In genomic region chr9:108492043-108492750, GRCm38 (mm10) we compare ENCODE assay signal across 8 mouse cellular contexts. TPM values are rescaled to one million over a fixed set of nuclear protein-coding genes. Genes with fewer than 3 reads are reported as not detected.
DNase-seq lines count a peak whose midpoint lies in the region; ATAC-seq and TF ChIP-seq lines count a peak whose summit lies in the region.

No protein-coding gene starts in this region.

- peaks cover 5% of the 10 kb centered on the region for H3K4me1 ChIP-seq in bone marrow, adult 2 months (ENCODE audit: control insufficient read depth, insufficient read depth, low read length)
- H3K4me1 ChIP-seq in midbrain, embryonic 15.5 days = peaks cover 25% of the 10 kb centered on the region

- 37% methylated on average over 16 of the region's 16 CpGs for WGBS in bone marrow, adult 2 months
- WGBS in midbrain, embryonic 15.5 days = 86% methylated on average over 16 of the region's 16 CpGs

- intact Hi-C loops in left cerebral cortex, adult 2 months (cut with DNase I) = loop anchor here (2.0 to 10.0 kb wide), 2 partner anchors 15 to 917 kb away; partner anchors contain the start of genes Hyal1, Naa80 and Qars
- intact Hi-C loops in left cerebral cortex, postnatal 4 days (cut with DNase I) = no loop called here

- no peak for TF ChIP-seq CTCF in left cerebral cortex, adult 2 months (IDR thresholded peaks at IDR 0.05)
- no peak for TF ChIP-seq CTCF in bone marrow, adult 2 months (IDR thresholded peaks at IDR 0.05; ENCODE audit: control insufficient read depth, insufficient read depth, low read length)

- no peaks in the 10 kb centered on the region for H3K27me3 ChIP-seq in midbrain, embryonic 15.5 days (replicated peaks)

- no peak for TF ChIP-seq POLR2A in bone marrow, adult 2 months (IDR thresholded peaks at IDR 0.05; ENCODE audit: borderline replicate concordance, control insufficient read depth, low read depth, low read length)

- H3K9ac ChIP-seq in midbrain, embryonic 15.5 days = 0 out of 2 replicates have a peak overlapping the region, but pooled peaks have one; percentile 83

- peak; percentile 71 for ATAC-seq in granulocyte monocyte progenitor cell, adult 5-6 weeks (replicated peaks; ENCODE audit: poor library complexity, severe bottlenecking)
- ATAC-seq in midbrain, embryonic 15.5 days (replicated peaks) = no peak
- no peak for ATAC-seq in inflammation-experienced regulatory T-cells, adult 6 months

- peak overlapping the region; percentile 92 for H3K4me2 ChIP-seq in midbrain, embryonic 15.5 days

- peaks cover 44% of the 10 kb centered on the region for H3K36me3 ChIP-seq in midbrain, embryonic 15.5 days (replicated peaks)

- H3K27ac ChIP-seq in left cerebral cortex, adult 2 months = no peak overlapping the region; the same call in 1 of the 2 replicates
- H3K27ac ChIP-seq in bone marrow, adult 2 months (ENCODE audit: control insufficient read depth, insufficient read depth, low read depth, low read length, poor library complexity) = no peak overlapping the region
- H3K27ac ChIP-seq in midbrain, embryonic 15.5 days = no peak overlapping the region

- DNase-seq in left cerebral cortex, adult 2 months (ENCODE audit: extremely low spot score in 1 of 2, low spot score in 2 of 2) = no peak
- no peak for DNase-seq in left cerebral cortex, postnatal 4 days
- peak; percentile 60 to 69 for DNase-seq in kidney, postnatal 25 days
- DNase-seq in left cerebral cortex, adult 9 months (ENCODE audit: low spot score in 2 of 2) = no peak

- no peaks in the 10 kb centered on the region for H3K9me3 ChIP-seq in midbrain, embryonic 15.5 days

- peak overlapping the region; percentile 98; the same call in 1 of the 2 replicates for H3K4me3 ChIP-seq in left cerebral cortex, adult 2 months
- H3K4me3 ChIP-seq in bone marrow, adult 2 months (replicated peaks; ENCODE audit: control insufficient read depth, low read depth, low read length) = peak overlapping the region; percentile 34
- H3K4me3 ChIP-seq in midbrain, embryonic 15.5 days = peak overlapping the region; percentile 70

RNA-seq across cellular contexts. Expression of gene Usp19, which starts 1.8 kb away (rescaled TPM):
- total RNA-seq in left cerebral cortex, adult 2 months (2021) = 100 to 1,000 TPM; 153 to 167 TPM
- 100 to 1,000 TPM; 111 to 124 TPM for total RNA-seq in left cerebral cortex, postnatal 4 days (2021)
- 42.0 and 94.4 TPM in 2 replicates for polyA plus RNA-seq in bone marrow, adult 2 months (2011; ENCODE audit: insufficient read depth, insufficient read length, low replicate concordance, missing spikeins)
- total RNA-seq in granulocyte monocyte progenitor cell, adult 5-6 weeks (2014; fragmentation: Nextera tagmentation) = 80.9 and 90.2 TPM in 2 replicates
- 32.3 and 34.9 TPM in 2 replicates for total RNA-seq in granulocyte monocyte progenitor cell, adult 5-6 weeks (2017)
- polyA plus RNA-seq in midbrain, embryonic 15.5 days (2015; fragmentation: Nextera tagmentation; extraction: Ambion mirVana) = 87.1 and 94.3 TPM in 2 replicates
- polyA plus RNA-seq in inflammation-experienced regulatory T-cells, adult 6 months (2017; shearing (Covaris generic)) = 10 to 100 TPM; 15.7 to 18.4 (median 18.4) TPM

RNA-seq across cellular contexts. Expression of gene Lamb2, which starts 12.7 kb away (rescaled TPM):
- total RNA-seq in left cerebral cortex, adult 2 months (2021) = 10 to 100 TPM; 28.2 to 29.4 TPM
- 10 to 100 TPM; 29.2 to 29.9 TPM for total RNA-seq in left cerebral cortex, postnatal 4 days (2021)
- 3.8 and 9.0 TPM in 2 replicates for polyA plus RNA-seq in bone marrow, adult 2 months (2011; ENCODE audit: insufficient read depth, insufficient read length, low replicate concordance, missing spikeins)
- total RNA-seq in granulocyte monocyte progenitor cell, adult 5-6 weeks (2014; fragmentation: Nextera tagmentation) = 0.38 TPM in 1 of 2 replicates, not detected in the other
- 0.05 and 0.09 TPM in 2 replicates for total RNA-seq in granulocyte monocyte progenitor cell, adult 5-6 weeks (2017)
- 19.1 and 22.7 TPM in 2 replicates for polyA plus RNA-seq in midbrain, embryonic 15.5 days (2015; fragmentation: Nextera tagmentation; extraction: Ambion mirVana)
- under 1 TPM in 2 of 3 experiments, not detected in 1; 0.06 to 0.08 TPM for polyA plus RNA-seq in inflammation-experienced regulatory T-cells, adult 6 months (2017; shearing (Covaris generic))

RNA-seq across cellular contexts. Expression of gene Qars, which starts 15.3 kb away (rescaled TPM):
- total RNA-seq in left cerebral cortex, adult 2 months (2021) = 10 to 100 TPM; 75.3 to 78.0 TPM
- 100 to 1,000 TPM in 1 of 2 experiments, 10 to 100 TPM in 1; 98.2 to 112 TPM for total RNA-seq in left cerebral cortex, postnatal 4 days (2021)
- polyA plus RNA-seq in bone marrow, adult 2 months (2011; ENCODE audit: insufficient read depth, insufficient read length, low replicate concordance, missing spikeins) = 76.9 and 170 TPM in 2 replicates
- total RNA-seq in granulocyte monocyte progenitor cell, adult 5-6 weeks (2014; fragmentation: Nextera tagmentation) = 252 and 261 TPM in 2 replicates
- 144 and 181 TPM in 2 replicates for total RNA-seq in granulocyte monocyte progenitor cell, adult 5-6 weeks (2017)
- 64.0 and 64.6 TPM in 2 replicates for polyA plus RNA-seq in midbrain, embryonic 15.5 days (2015; fragmentation: Nextera tagmentation; extraction: Ambion mirVana)
- 100 to 1,000 TPM; 123 to 167 (median 155) TPM for polyA plus RNA-seq in inflammation-experienced regulatory T-cells, adult 6 months (2017; shearing (Covaris generic))

RNA-seq across cellular contexts. Expression of gene Qrich1, which starts 24.4 kb away (rescaled TPM):
- total RNA-seq in left cerebral cortex, adult 2 months (2021) = 100 to 1,000 TPM; 140 to 155 TPM
- 100 to 1,000 TPM; 145 to 149 TPM for total RNA-seq in left cerebral cortex, postnatal 4 days (2021)
- polyA plus RNA-seq in bone marrow, adult 2 months (2011; ENCODE audit: insufficient read depth, insufficient read length, low replicate concordance, missing spikeins) = 29.4 and 50.5 TPM in 2 replicates
- 131 and 140 TPM in 2 replicates for total RNA-seq in granulocyte monocyte progenitor cell, adult 5-6 weeks (2014; fragmentation: Nextera tagmentation)
- 119 and 145 TPM in 2 replicates for total RNA-seq in granulocyte monocyte progenitor cell, adult 5-6 weeks (2017)
- 132 and 133 TPM in 2 replicates for polyA plus RNA-seq in midbrain, embryonic 15.5 days (2015; fragmentation: Nextera tagmentation; extraction: Ambion mirVana)
- 10 to 100 TPM; 68.0 to 91.8 (median 70.4) TPM for polyA plus RNA-seq in inflammation-experienced regulatory T-cells, adult 6 months (2017; shearing (Covaris generic))

RNA-seq across cellular contexts. Expression of gene Klhdc8b, which starts 30.8 kb away (rescaled TPM):
- total RNA-seq in left cerebral cortex, adult 2 months (2021) = 10 to 100 TPM; 30.7 to 32.8 TPM
- total RNA-seq in left cerebral cortex, postnatal 4 days (2021) = 10 to 100 TPM; 32.7 to 37.9 TPM
- 8.1 and 18.3 TPM in 2 replicates for polyA plus RNA-seq in bone marrow, adult 2 months (2011; ENCODE audit: insufficient read depth, insufficient read length, low replicate concordance, missing spikeins)
- total RNA-seq in granulocyte monocyte progenitor cell, adult 5-6 weeks (2014; fragmentation: Nextera tagmentation) = 0.56 TPM in 1 of 2 replicates, not detected in the other
- total RNA-seq in granulocyte monocyte progenitor cell, adult 5-6 weeks (2017) = 1.2 and 5.5 TPM in 2 replicates
- 82.8 and 87.3 TPM in 2 replicates for polyA plus RNA-seq in midbrain, embryonic 15.5 days (2015; fragmentation: Nextera tagmentation; extraction: Ambion mirVana)
- polyA plus RNA-seq in inflammation-experienced regulatory T-cells, adult 6 months (2017; shearing (Covaris generic)) = 1 to 10 TPM in 2 of 3 experiments, under 1 TPM in 1; 0.94 to 1.9 (median 1.6) TPM

Comparison
In these comparisons a context has a peak if more than half of its experiments do, and no peak if none do; other contexts are left out.
1. DNase-seq: peak in kidney, postnatal 25 days (2 of 2); none in left cerebral cortex, adult 2 months (0 of 2), left cerebral cortex, postnatal 4 days (single experiment) and left cerebral cortex, adult 9 months (0 of 2).
2. H3K4me3 ChIP-seq: peak in every context shown above with its lines; median percentile 98 in left cerebral cortex, adult 2 months; 70 in midbrain, embryonic 15.5 days; 34 in bone marrow, adult 2 months.
3. RNA of gene Lamb2, which starts 12.7 kb away (total RNA-seq): 29.2 to 29.9 TPM in left cerebral cortex, postnatal 4 days and 28.2 to 29.4 TPM in left cerebral cortex, adult 2 months; 0.05 to 0.38 TPM in granulocyte monocyte progenitor cell, adult 5-6 weeks; every median in the first group is over 10 times any median in the second.